ENCODE assay signal across 8 mouse cellular contexts in the genomic region with DNA sequence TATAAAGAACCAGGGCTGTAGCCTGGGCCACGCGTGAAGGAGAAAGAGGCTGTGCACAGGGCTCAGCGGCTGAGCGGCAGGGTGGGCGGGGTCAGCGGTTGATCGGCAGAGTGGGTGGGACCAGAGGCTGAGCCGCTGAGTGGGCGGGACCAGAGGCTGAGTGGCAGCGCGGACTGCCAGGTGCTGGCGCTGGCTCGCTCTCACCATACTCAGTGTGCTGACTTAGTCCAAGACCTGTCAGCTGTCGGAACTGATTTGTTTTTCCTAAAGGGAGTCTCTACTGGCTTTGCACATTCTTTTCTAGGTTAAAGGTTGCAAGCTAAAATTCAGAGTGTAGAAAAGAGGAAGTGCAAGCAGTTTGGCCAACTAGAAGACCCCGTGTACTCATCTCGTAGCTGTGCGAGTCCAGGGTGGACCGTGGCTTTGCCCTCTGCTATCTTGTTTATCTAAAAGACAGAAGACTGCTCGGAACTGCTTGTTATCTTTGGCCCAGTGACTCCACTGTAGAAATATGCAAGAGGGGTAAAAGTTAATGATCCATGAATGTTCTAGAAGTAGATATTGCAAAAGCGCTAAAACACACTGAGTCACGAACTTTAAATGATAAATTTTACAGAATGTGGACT. TPM values are rescaled to one million over a fixed set of nuclear protein-coding genes. Genes with fewer than 3 reads are reported as not detected.
DNase-seq lines count a peak whose midpoint lies in the region; ATAC-seq and TF ChIP-seq lines count a peak whose summit lies in the region.

No protein-coding gene starts in this region.

- no peak for TF ChIP-seq POLR2A in kidney, adult 2 months (IDR thresholded peaks at IDR 0.05; ENCODE audit: low read depth, low read length)

- H3K4me1 ChIP-seq in embryonic facial prominence, embryonic 13.5 days: peaks cover 28% of the 10 kb centered on the region
- H3K4me1 ChIP-seq in kidney, adult 2 months (ENCODE audit: control insufficient read depth, insufficient read depth, low read length): peaks cover 42% of the 10 kb centered on the region
- peaks cover 34% of the 10 kb centered on the region for H3K4me1 ChIP-seq in limb, embryonic 15.5 days
- peaks cover 6% of the 10 kb centered on the region; the same call in 1 of the 2 replicates for H3K4me1 ChIP-seq in midbrain, postnatal 0 days (ENCODE audit: insufficient read depth, low read length)

- peak overlapping the region; percentile 25 for H3K4me3 ChIP-seq in embryonic facial prominence, embryonic 13.5 days
- H3K4me3 ChIP-seq in kidney, adult 2 months (ENCODE audit: insufficient read depth, low read depth, low read length): no peak overlapping the region
- peak overlapping the region; percentile 24 for H3K4me3 ChIP-seq in limb, embryonic 15.5 days
- H3K4me3 ChIP-seq in midbrain, postnatal 0 days (ENCODE audit: low read depth, low read length): peak overlapping the region; percentile 6; the same call in 1 of the 2 replicates

- 0 out of 2 replicates have a peak, but pooled peaks cover 6% of the 10 kb centered on the region for H3K27me3 ChIP-seq in embryonic facial prominence, embryonic 13.5 days
- no peaks in the 10 kb centered on the region for H3K27me3 ChIP-seq in kidney, adult 2 months (replicated peaks; ENCODE audit: control insufficient read depth, insufficient read depth, low read length)
- H3K27me3 ChIP-seq in limb, embryonic 15.5 days: no peaks in the 10 kb centered on the region
- no peaks in the 10 kb centered on the region; the same call in 1 of the 2 replicates for H3K27me3 ChIP-seq in midbrain, postnatal 0 days (ENCODE audit: insufficient read depth, low read length)

- peak overlapping the region; percentile 58 for H3K4me2 ChIP-seq in embryonic facial prominence, embryonic 13.5 days
- H3K4me2 ChIP-seq in limb, embryonic 15.5 days: peak overlapping the region; percentile 49
- peak overlapping the region; percentile 46 for H3K4me2 ChIP-seq in midbrain, postnatal 0 days (ENCODE audit: low read depth, low read length, poor library complexity, severe bottlenecking)

- H3K27ac ChIP-seq in embryonic facial prominence, embryonic 13.5 days: no peak overlapping the region
- H3K27ac ChIP-seq in kidney, adult 2 months (ENCODE audit: insufficient read depth, low read depth, low read length): peak overlapping the region; percentile 89
- H3K27ac ChIP-seq in limb, embryonic 15.5 days: 0 out of 2 replicates have a peak overlapping the region, but pooled peaks have one; percentile 5
- H3K27ac ChIP-seq in midbrain, postnatal 0 days (ENCODE audit: low read depth, low read length): no peak overlapping the region

- H3K9ac ChIP-seq in embryonic facial prominence, embryonic 13.5 days: 0 out of 2 replicates have a peak overlapping the region, but pooled peaks have one; percentile 6
- no peak overlapping the region for H3K9ac ChIP-seq in limb, embryonic 15.5 days
- peak overlapping the region; percentile 33; the same call in 1 of the 2 replicates for H3K9ac ChIP-seq in midbrain, postnatal 0 days (replicated peaks; ENCODE audit: low read length, poor library complexity, severe bottlenecking)

- H3K9me3 ChIP-seq in embryonic facial prominence, embryonic 13.5 days: no peaks in the 10 kb centered on the region
- no peaks in the 10 kb centered on the region for H3K9me3 ChIP-seq in limb, embryonic 15.5 days
- H3K9me3 ChIP-seq in midbrain, postnatal 0 days (ENCODE audit: low read length): no peaks in the 10 kb centered on the region

- no peaks in the 10 kb centered on the region; the same call in 1 of the 2 replicates for H3K36me3 ChIP-seq in embryonic facial prominence, embryonic 13.5 days
- no peaks in the 10 kb centered on the region; the same call in 1 of the 2 replicates for H3K36me3 ChIP-seq in kidney, adult 2 months (ENCODE audit: control insufficient read depth, insufficient read depth, low read length)
- H3K36me3 ChIP-seq in limb, embryonic 15.5 days: 0 out of 2 replicates have a peak, but pooled peaks cover 6% of the 10 kb centered on the region
- no peaks in the 10 kb centered on the region for H3K36me3 ChIP-seq in midbrain, postnatal 0 days (ENCODE audit: insufficient read depth, low read length)

- TF ChIP-seq CTCF in kidney, adult 2 months (conservative IDR thresholded peaks at IDR 0.05; ENCODE audit: insufficient read depth, insufficient read length, low read depth, low read length): no peak
- TF ChIP-seq CTCF in midbrain, postnatal 0 days (IDR thresholded peaks at IDR 0.05): no peak

- DNase-seq in 3134 (ENCODE audit: extremely low read depth, insufficient read length, low spot score): peak; percentile 86
- peak; percentile 95 to 98 for DNase-seq in adrenal gland, postnatal 36 days
- DNase-seq in heart, adult 18-20 months: peak; percentile 92 to 94
- peak; percentile 96 for DNase-seq in kidney, adult 2 months
- DNase-seq in midbrain, postnatal 0 days (ENCODE audit: low spot score): peak; percentile 92
- peak; percentile 70 to 79 for DNase-seq in spleen, postnatal 14 days (ENCODE audit: low spot score in 2 of 2)

- WGBS in embryonic facial prominence, embryonic 13.5 days: 8% methylated on average over 21 of the region's 21 CpGs
- 1% methylated on average over 21 of the region's 21 CpGs for WGBS in kidney, adult 2 months
- WGBS in limb, embryonic 15.5 days: 8% methylated on average over 21 of the region's 21 CpGs
- WGBS in midbrain, postnatal 0 days: 11% methylated on average over 21 of the region's 21 CpGs

- peak; percentile 84 for ATAC-seq in embryonic facial prominence, embryonic 13.5 days (ENCODE audit: insufficient number of reproducible peaks, insufficient read depth, low FRiP score, low TSS enrichment, low read depth)
- ATAC-seq in limb, embryonic 15.5 days (ENCODE audit: insufficient number of reproducible peaks, low FRiP score, low TSS enrichment, low read depth): peak; percentile 70; the same call in 1 of the 2 replicates
- peak; percentile 85 for ATAC-seq in midbrain, postnatal 0 days (ENCODE audit: low FRiP score)

RNA-seq across cellular contexts. Expression of a gene that starts 19.8 kb away (rescaled TPM):
- 100 to 1,000 TPM; 152 to 160 TPM for total RNA-seq in adrenal gland, postnatal 36 days (2021)
- polyA plus RNA-seq in embryonic facial prominence, embryonic 13.5 days (2015; fragmentation: Nextera tagmentation; extraction: Ambion mirVana): 7.0 and 8.0 TPM in 2 replicates
- 10 to 100 TPM; 35.4 to 48.7 TPM for total RNA-seq in heart, adult 18-20 months (2021)
- polyA plus RNA-seq in kidney, adult 2 months (2012; rRNA removed): 137 and 161 TPM in 2 replicates
- polyA plus RNA-seq in limb, embryonic 15.5 days (2015; fragmentation: Nextera tagmentation; extraction: Ambion mirVana): 13.1 and 13.4 TPM in 2 replicates
- 12.6 and 13.6 TPM in 2 replicates for total RNA-seq in midbrain, postnatal 0 days (2014; rRNA removed)
- 3.2 and 3.7 TPM in 2 replicates for polyA plus RNA-seq in midbrain, postnatal 0 days (2015; fragmentation: Nextera tagmentation; extraction: Ambion mirVana)

RNA-seq across cellular contexts. Expression of a gene that starts 34.2 kb away (rescaled TPM):
- 10 to 100 TPM; 21.8 to 52.7 TPM for total RNA-seq in adrenal gland, postnatal 36 days (2021)
- polyA plus RNA-seq in embryonic facial prominence, embryonic 13.5 days (2015; fragmentation: Nextera tagmentation; extraction: Ambion mirVana): 12.2 and 13.5 TPM in 2 replicates
- 10 to 100 TPM; 34.1 to 41.4 TPM for total RNA-seq in heart, adult 18-20 months (2021)
- polyA plus RNA-seq in kidney, adult 2 months (2012; rRNA removed): 6.5 and 6.7 TPM in 2 replicates
- 24.6 and 27.1 TPM in 2 replicates for polyA plus RNA-seq in limb, embryonic 15.5 days (2015; fragmentation: Nextera tagmentation; extraction: Ambion mirVana)
- total RNA-seq in midbrain, postnatal 0 days (2014; rRNA removed): 6.2 and 13.6 TPM in 2 replicates
- polyA plus RNA-seq in midbrain, postnatal 0 days (2015; fragmentation: Nextera tagmentation; extraction: Ambion mirVana): 4.4 and 4.7 TPM in 2 replicates

Comparison
In these comparisons a context has a peak if more than half of its experiments do, and no peak if none do; other contexts are left out.
1. H3K27ac ChIP-seq: peak in kidney, adult 2 months (single experiment) and limb, embryonic 15.5 days (single experiment); none in embryonic facial prominence, embryonic 13.5 days (single experiment) and midbrain, postnatal 0 days (single experiment).
2. Peak in every context shown above with its lines, with median percentiles within 50 percentile points of each other: DNase-seq, ATAC-seq and H3K4me2 ChIP-seq.